Mouse (Mus musculus): ENCODE data around the gene Wnk2. TPM values are rescaled to one million over a fixed set of nuclear protein-coding genes. Genes with fewer than 3 reads are reported as not detected.

Wnk2 gene
- polyA plus RNA-seq, 1 experiment from 2014 or later, result 0.36 TPM

DNA sequence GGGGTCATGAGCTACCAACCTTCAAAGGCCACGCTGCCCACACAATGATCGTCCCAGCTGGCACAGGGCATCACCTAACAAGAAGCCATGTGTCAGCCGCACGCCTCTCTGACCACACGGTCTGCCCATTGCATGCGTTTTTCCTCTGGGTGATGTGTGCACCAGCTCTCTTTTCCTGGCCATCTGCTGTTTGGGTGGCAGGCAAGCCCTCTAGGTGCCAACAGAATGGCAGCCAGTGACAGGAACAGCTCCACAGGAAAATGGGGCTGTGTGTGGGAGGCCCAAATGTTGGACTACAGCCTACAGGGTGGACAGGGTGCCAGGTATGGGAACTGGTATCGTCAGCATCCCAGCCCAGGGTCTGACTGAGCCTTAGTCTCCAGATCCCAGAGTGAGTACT is 24.5 kb upstream of the Wnk2 start:
- no peak for ATAC-seq
- no peak overlapping the region for H3K9ac ChIP-seq (replicated peaks; ENCODE audit: low read depth)
- no peaks in the 10 kb centered on the region for H3K36me3 ChIP-seq (ENCODE audit: insufficient read depth, low read length)
- no peaks in the 10 kb centered on the region for H3K9me3 ChIP-seq (ENCODE audit: low read length)
- H3K4me2 ChIP-seq (replicated peaks; ENCODE audit: low read depth, low read length), result no peak overlapping the region
- no peak for DNase-seq (ENCODE audit: low spot score)
- 93% methylated on average over 7 of the region's 7 CpGs for WGBS
- H3K27me3 ChIP-seq (replicated peaks; ENCODE audit: insufficient read depth, low read length), result no peaks in the 10 kb centered on the region
- no peak overlapping the region for H3K4me3 ChIP-seq (ENCODE audit: low read depth, low read length)
- TF ChIP-seq CTCF (IDR thresholded peaks at IDR 0.05) (no peak), EP300 (IDR thresholded peaks at IDR 0.05) (no peak)
- H3K27ac ChIP-seq (ENCODE audit: low read length), result no peak overlapping the region
- no peaks in the 10 kb centered on the region for H3K4me1 ChIP-seq (ENCODE audit: insufficient read depth, low read depth, low read length)

- no peaks in the 10 kb centered on the region for H3K4me1 ChIP-seq (ENCODE audit: insufficient read depth, low read depth, low read length)
- H3K27me3 ChIP-seq (replicated peaks; ENCODE audit: insufficient read depth, low read length), result no peaks in the 10 kb centered on the region
- H3K36me3 ChIP-seq (ENCODE audit: insufficient read depth, low read length), result no peaks in the 10 kb centered on the region
- no peak for DNase-seq (ENCODE audit: low spot score)
- no peak for ATAC-seq
- TF ChIP-seq CTCF (IDR thresholded peaks at IDR 0.05) (no peak), EP300 (IDR thresholded peaks at IDR 0.05) (no peak)
- WGBS, result 48% methylated on average over 1 of the region's 1 CpGs
- H3K9ac ChIP-seq (replicated peaks; ENCODE audit: low read depth), result no peak overlapping the region
- no peak overlapping the region for H3K4me2 ChIP-seq (replicated peaks; ENCODE audit: low read depth, low read length)
- H3K27ac ChIP-seq (ENCODE audit: low read length), result no peak overlapping the region
- H3K9me3 ChIP-seq (ENCODE audit: low read length), result no peaks in the 10 kb centered on the region
- no peak overlapping the region for H3K4me3 ChIP-seq (ENCODE audit: low read depth, low read length)
Measured at GRCm38 (mm10) chr13:49171729-49172128, 23.9 kb upstream of the Wnk2 start.

DNA sequence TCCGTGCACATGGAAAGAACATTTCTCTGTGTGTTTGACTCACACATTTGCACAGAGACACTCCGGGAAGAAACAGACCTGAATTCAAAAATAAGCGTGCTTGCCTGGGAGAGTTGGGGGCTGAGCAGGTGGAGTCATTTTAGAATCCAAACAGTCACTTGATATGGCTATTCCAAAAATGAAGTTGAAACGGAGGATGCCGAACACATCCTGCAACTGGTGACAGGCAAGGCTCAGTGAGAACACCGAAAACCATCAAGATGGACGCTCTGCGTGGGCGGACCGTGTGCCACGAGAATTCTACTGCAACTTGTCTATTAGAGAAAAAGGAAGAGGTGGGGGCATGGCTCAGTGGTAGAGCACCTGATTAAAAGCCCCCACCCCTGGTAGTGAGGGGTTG is 22.8 kb upstream of the Wnk2 start:
- Histone ChIP-seq H3K4me3 (ENCODE audit: low read depth, low read length) (no peak overlapping the region), H3K9me3 (ENCODE audit: low read length) (no peaks in the 10 kb centered on the region), H3K36me3 (ENCODE audit: insufficient read depth, low read length) (no peaks in the 10 kb centered on the region), H3K27me3 (replicated peaks; ENCODE audit: insufficient read depth, low read length) (no peaks in the 10 kb centered on the region), H3K4me1 (ENCODE audit: insufficient read depth, low read depth, low read length) (no peaks in the 10 kb centered on the region), H3K4me2 (replicated peaks; ENCODE audit: low read depth, low read length) (no peak overlapping the region), H3K27ac (ENCODE audit: low read length) (no peak overlapping the region), H3K9ac (replicated peaks; ENCODE audit: low read depth) (no peak overlapping the region)
- no peak for TF ChIP-seq EP300 (IDR thresholded peaks at IDR 0.05)
- no peak for TF ChIP-seq CTCF (IDR thresholded peaks at IDR 0.05)
- ATAC-seq, result no peak
- WGBS, result 87% methylated on average over 11 of the region's 11 CpGs
- no peak for DNase-seq (ENCODE audit: low spot score)

GRCm38 (mm10) chr13:49169448-49170207 is 21.8 kb upstream of the Wnk2 start:
- Histone ChIP-seq H3K9ac (replicated peaks; ENCODE audit: low read depth) (no peak overlapping the region), H3K4me3 (ENCODE audit: low read depth, low read length) (no peak overlapping the region), H3K9me3 (ENCODE audit: low read length) (no peaks in the 10 kb centered on the region), H3K4me1 (ENCODE audit: insufficient read depth, low read depth, low read length) (no peaks in the 10 kb centered on the region), H3K27ac (ENCODE audit: low read length) (no peak overlapping the region), H3K27me3 (replicated peaks; ENCODE audit: insufficient read depth, low read length) (no peaks in the 10 kb centered on the region), H3K36me3 (ENCODE audit: insufficient read depth, low read length) (no peaks in the 10 kb centered on the region), H3K4me2 (replicated peaks; ENCODE audit: low read depth, low read length) (no peak overlapping the region)
- TF ChIP-seq CTCF (IDR thresholded peaks at IDR 0.05) (peak; percentile 97), EP300 (IDR thresholded peaks at IDR 0.05) (no peak)
- ATAC-seq, result peak; percentile 67
- 13% methylated on average over 17 of the region's 17 CpGs for WGBS
- DNase-seq (ENCODE audit: low spot score), result peak; percentile 86

- ATAC-seq (no peak), DNase-seq (ENCODE audit: low spot score) (no peak)
- WGBS, result 52% methylated on average over 9 of the region's 9 CpGs
Measured at GRCm38 (mm10) chr13:49167081-49167480, 19.3 kb upstream of the Wnk2 start.

GRCm38 (mm10) chr13:49163645-49164044 is 15.8 kb upstream of the Wnk2 start:
- Histone ChIP-seq H3K36me3 (ENCODE audit: insufficient read depth, low read length) (no peaks in the 10 kb centered on the region), H3K4me2 (replicated peaks; ENCODE audit: low read depth, low read length) (no peak overlapping the region), H3K4me3 (ENCODE audit: low read depth, low read length) (no peak overlapping the region), H3K27me3 (replicated peaks; ENCODE audit: insufficient read depth, low read length) (no peaks in the 10 kb centered on the region), H3K27ac (ENCODE audit: low read length) (no peak overlapping the region), H3K9ac (replicated peaks; ENCODE audit: low read depth) (no peak overlapping the region), H3K4me1 (ENCODE audit: insufficient read depth, low read depth, low read length) (no peaks in the 10 kb centered on the region), H3K9me3 (ENCODE audit: low read length) (no peaks in the 10 kb centered on the region)
- 36% methylated on average over 7 of the region's 7 CpGs for WGBS
- ATAC-seq (no peak), DNase-seq (ENCODE audit: low spot score) (no peak)
- TF ChIP-seq CTCF (IDR thresholded peaks at IDR 0.05) (no peak), EP300 (IDR thresholded peaks at IDR 0.05) (no peak)

More at GRCm38 (mm10) chr13:49167081-49167480, 19.3 kb upstream of the Wnk2 start:
- Histone ChIP-seq H3K27ac (ENCODE audit: low read length) (no peak overlapping the region), H3K4me2 (replicated peaks; ENCODE audit: low read depth, low read length) (no peak overlapping the region), H3K4me3 (ENCODE audit: low read depth, low read length) (no peak overlapping the region), H3K4me1 (ENCODE audit: insufficient read depth, low read depth, low read length) (no peaks in the 10 kb centered on the region), H3K36me3 (ENCODE audit: insufficient read depth, low read length) (no peaks in the 10 kb centered on the region), H3K27me3 (replicated peaks; ENCODE audit: insufficient read depth, low read length) (no peaks in the 10 kb centered on the region), H3K9ac (replicated peaks; ENCODE audit: low read depth) (no peak overlapping the region), H3K9me3 (ENCODE audit: low read length) (no peaks in the 10 kb centered on the region)
- TF ChIP-seq EP300 (IDR thresholded peaks at IDR 0.05) (no peak), CTCF (IDR thresholded peaks at IDR 0.05) (no peak)

Data from lung, postnatal 0 days (tissue).